In genomic region chr16:30155070-30155469, GRCm38 (mm10) we compare ENCODE assay signal across 9 mouse cellular contexts.
DNase-seq lines count a peak whose midpoint lies in the region; ATAC-seq lines count a peak whose summit lies in the region.
"Had no signal": no experiment of that assay in that cellular context is flagged by ENCODE, and none has a peak within 500 bp of the region (broad histone marks: within the 10 kb centered on the region; RNA-seq: fewer than 3 reads in every experiment).

No protein-coding gene starts in this region.

- no peak overlapping the region for H3K4me3 ChIP-seq in midbrain, embryonic 10.5 days
- no peak overlapping the region for H3K4me3 ChIP-seq in midbrain, embryonic 14.5 days (replicated peaks; ENCODE audit: low read depth, low read length)
- H3K4me3 ChIP-seq in forebrain, embryonic 16.5 days (replicated peaks; ENCODE audit: low read length), result no peak overlapping the region

- no peak for ATAC-seq in midbrain, embryonic 14.5 days (ENCODE audit: low FRiP score, low TSS enrichment)
- peak; percentile 29; the same call in 1 of the 2 replicates for ATAC-seq in forebrain, embryonic 16.5 days
- peak; percentile 97 for ATAC-seq in megakaryocyte, adult 5-6 weeks (ENCODE audit: poor library complexity, severe bottlenecking)

- peaks cover 54% of the 10 kb centered on the region for H3K27me3 ChIP-seq in midbrain, embryonic 10.5 days (ENCODE audit: low read depth, poor library complexity, severe bottlenecking)
- no peaks in the 10 kb centered on the region; the same call in 1 of the 2 replicates for H3K27me3 ChIP-seq in midbrain, embryonic 14.5 days (ENCODE audit: control insufficient read depth, insufficient read depth, low read length)
- H3K27me3 ChIP-seq in forebrain, embryonic 16.5 days (replicated peaks; ENCODE audit: control insufficient read depth, insufficient read depth, low read length), result no peaks in the 10 kb centered on the region

- WGBS in midbrain, embryonic 10.5 days, result 21% methylated on average over 6 of the region's 6 CpGs
- WGBS in midbrain, embryonic 14.5 days, result 30% methylated on average over 6 of the region's 6 CpGs
- 33% methylated on average over 6 of the region's 6 CpGs for WGBS in forebrain, embryonic 16.5 days

- H3K4me2 ChIP-seq in midbrain, embryonic 14.5 days (ENCODE audit: low read length), result no peak overlapping the region
- no peak overlapping the region for H3K4me2 ChIP-seq in forebrain, embryonic 16.5 days (ENCODE audit: low read length)

- no peak overlapping the region for H3K9ac ChIP-seq in midbrain, embryonic 14.5 days (replicated peaks; ENCODE audit: low read length)
- H3K9ac ChIP-seq in forebrain, embryonic 16.5 days (replicated peaks; ENCODE audit: low read depth, low read length), result no peak overlapping the region

- H3K27ac ChIP-seq in midbrain, embryonic 10.5 days (replicated peaks), result peak overlapping the region; percentile 58
- no peak overlapping the region for H3K27ac ChIP-seq in midbrain, embryonic 14.5 days (replicated peaks; ENCODE audit: low read depth, low read length)
- H3K27ac ChIP-seq in forebrain, embryonic 16.5 days (ENCODE audit: low read length), result no peak overlapping the region

- no peaks in the 10 kb centered on the region for H3K9me3 ChIP-seq in midbrain, embryonic 10.5 days (replicated peaks)
- no peaks in the 10 kb centered on the region for H3K9me3 ChIP-seq in midbrain, embryonic 14.5 days (ENCODE audit: control insufficient read depth, low read length)
- H3K9me3 ChIP-seq in forebrain, embryonic 16.5 days (ENCODE audit: control insufficient read depth, low read length), result no peaks in the 10 kb centered on the region

- DNase-seq in midbrain, embryonic 10.5 days (ENCODE audit: low spot score), result no peak
- no peak for DNase-seq in midbrain, embryonic 14.5 days
- peak; percentile 27 for DNase-seq in brain, adult 2 months (ENCODE audit: low read depth, low spot score)
- DNase-seq in heart, adult 18-20 months, result no peak
- DNase-seq in frontal cortex, postnatal 25 days (ENCODE audit: low spot score in 2 of 2), result no peak
- no peak for DNase-seq in ovary, postnatal 14 days (ENCODE audit: low spot score)
- DNase-seq: cerebellum, postnatal 25 days had no signal

- no peaks in the 10 kb centered on the region for H3K36me3 ChIP-seq in midbrain, embryonic 10.5 days
- no peaks in the 10 kb centered on the region for H3K36me3 ChIP-seq in midbrain, embryonic 14.5 days (ENCODE audit: control insufficient read depth, insufficient read depth, low read length)
- H3K36me3 ChIP-seq in forebrain, embryonic 16.5 days (ENCODE audit: control insufficient read depth, insufficient read depth), result no peaks in the 10 kb centered on the region

- H3K4me1 ChIP-seq in midbrain, embryonic 10.5 days, result peaks cover 26% of the 10 kb centered on the region
- H3K4me1 ChIP-seq in midbrain, embryonic 14.5 days (ENCODE audit: control insufficient read depth, insufficient read depth, low read length), result peaks cover 14% of the 10 kb centered on the region
- H3K4me1 ChIP-seq in forebrain, embryonic 16.5 days (replicated peaks; ENCODE audit: control insufficient read depth, insufficient read depth, low read length), result peaks cover 11% of the 10 kb centered on the region
